Mouse (Mus musculus) CD8-positive naive resting alpha-beta T cell, adult 2 months (primary cell): Measurements from ENCODE around the gene Evi5l.
A peak's percentile ranks its signal among the peaks of the same experiment; 100 is the strongest.
"Not testable (repeated sequence)": the region's sequence is repeated elsewhere in the genome, so short reads cannot be mapped to it uniquely, and the experiment has no call there.

Experiments
- DNase-seq, 2 experiments: peaks; one replicate each; pipeline ENCODE4 v3.0.0; 2022; ENCODE audit warnings: low read depth in 2 of 2, low spot score in 2 of 2

Evi5l gene

GRCm38 (mm10) chr8:4238434-4239192 lies 72.2 kb downstream of the Evi5l start, which contains the start of the genes Map2k7 and Gm49320:
TSS of gene Map2k7 (plus strand) at chr8:4238740.
TSS of gene Gm49320 (plus strand) at chr8:4238865.
- peak; percentile 99 to 100 for DNase-seq

DNA sequence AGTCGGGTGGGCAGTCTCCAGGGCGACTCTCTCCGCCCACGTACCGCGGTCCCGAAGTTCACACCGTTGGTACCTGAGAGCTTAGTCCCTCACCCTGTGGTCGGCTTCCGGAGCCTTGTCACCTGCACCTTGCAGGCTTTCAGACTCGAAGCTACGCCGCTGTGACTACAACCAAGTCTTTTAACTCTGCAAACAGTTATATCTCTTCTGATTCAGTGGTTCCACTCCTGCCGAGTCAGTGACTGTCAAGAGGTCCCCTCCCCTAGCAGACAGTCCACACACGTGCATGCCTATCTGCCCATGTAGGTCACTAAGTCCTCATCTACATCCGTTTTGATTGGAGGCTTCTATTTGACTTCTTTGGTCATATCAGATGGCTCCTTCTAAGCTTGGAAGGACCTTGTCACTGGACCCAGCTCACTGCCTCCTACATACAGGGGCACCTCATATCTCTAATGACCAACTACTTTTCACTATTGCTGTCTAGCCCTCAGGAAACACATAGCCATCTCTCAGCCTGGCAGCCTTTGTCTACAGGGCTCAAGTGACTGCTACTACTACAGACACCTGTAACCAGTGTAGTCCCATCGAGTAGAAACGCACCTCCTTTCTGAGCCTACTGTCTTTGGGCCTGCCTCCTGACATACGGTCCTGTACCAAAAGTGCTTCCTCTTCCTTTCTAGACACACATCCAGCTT lies 73.0 kb downstream of the Evi5l start:
- DNase-seq = no peak

DNA sequence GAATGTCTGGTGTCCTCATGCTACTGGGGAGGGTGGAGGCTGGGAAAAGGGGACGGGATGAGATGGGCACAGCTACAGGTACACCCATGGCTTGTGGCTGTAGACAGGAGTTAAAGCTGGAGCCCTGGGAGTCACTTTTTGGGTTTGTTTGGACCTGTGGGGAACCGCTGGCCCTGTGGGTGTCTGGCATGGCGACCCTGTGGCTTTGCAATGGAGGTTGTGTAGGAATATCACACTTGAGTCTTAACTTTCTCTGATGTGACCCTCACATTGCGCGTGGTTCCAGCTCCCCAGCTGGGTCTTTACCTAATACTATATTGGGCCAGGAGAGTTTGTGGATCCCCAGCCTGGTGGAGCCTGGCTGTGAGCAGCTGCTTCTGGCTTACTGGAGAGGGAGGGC lies 78.7 kb downstream of the Evi5l start:
- DNase-seq = no peak

DNA sequence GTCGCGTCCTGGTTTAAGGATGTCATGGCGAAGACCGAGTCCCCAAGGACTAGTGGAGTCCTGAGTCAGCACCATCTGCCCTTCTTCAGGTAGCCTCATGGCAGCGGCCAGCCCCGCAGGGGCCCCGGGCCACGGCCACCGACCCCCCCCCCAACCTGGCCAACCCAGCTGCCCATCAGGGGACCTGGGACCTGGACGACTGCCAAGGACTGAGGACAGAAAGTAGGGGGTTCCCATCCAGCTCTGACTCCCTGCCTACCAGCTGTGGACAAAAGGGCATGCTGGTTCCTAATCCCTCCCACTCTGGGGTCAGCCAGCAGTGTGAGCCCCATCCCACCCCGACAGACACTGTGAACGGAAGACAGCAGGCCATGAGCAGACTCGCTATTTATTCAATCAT lies 79.4 kb downstream of the Evi5l start:
- no peak for DNase-seq

GRCm38 (mm10) chr8:4247241-4247640 lies 80.9 kb downstream of the Evi5l start:
- DNase-seq = no peak

DNA sequence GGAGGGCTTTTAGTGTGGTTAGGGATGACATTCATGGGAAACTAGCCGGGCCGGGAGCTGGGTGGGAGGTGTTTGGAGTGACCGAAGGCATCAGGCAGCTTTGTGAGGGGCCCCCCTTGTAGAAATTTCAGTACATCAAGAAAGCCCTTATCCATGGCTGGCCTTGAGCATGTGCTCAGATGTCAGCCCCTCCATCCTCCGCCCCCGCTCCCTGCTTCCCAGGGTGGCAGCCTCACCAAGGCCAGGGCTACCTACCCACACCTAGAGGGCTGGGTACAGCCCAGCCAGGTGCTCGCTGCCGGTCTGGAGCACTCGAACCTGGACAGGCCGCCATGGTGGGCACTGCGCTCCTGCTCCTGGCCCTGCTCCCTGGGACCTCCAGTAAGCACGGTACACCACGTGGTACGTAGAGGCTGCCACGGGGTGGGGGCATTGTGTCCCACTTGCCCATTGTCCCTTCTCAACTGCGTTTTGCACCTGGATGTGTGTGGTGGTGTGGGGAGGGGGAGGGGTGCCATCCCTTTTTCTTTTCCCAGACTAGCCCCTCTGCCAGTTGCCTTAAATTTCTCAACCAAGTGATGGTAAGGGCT lies 81.7 kb downstream of the Evi5l start, which contains the start of gene Tgfbr3l:
Tgfbr3l (plus strand) TSS at position 264 of the 590 bp plus-strand sequence.
- DNase-seq = no peak

DNA sequence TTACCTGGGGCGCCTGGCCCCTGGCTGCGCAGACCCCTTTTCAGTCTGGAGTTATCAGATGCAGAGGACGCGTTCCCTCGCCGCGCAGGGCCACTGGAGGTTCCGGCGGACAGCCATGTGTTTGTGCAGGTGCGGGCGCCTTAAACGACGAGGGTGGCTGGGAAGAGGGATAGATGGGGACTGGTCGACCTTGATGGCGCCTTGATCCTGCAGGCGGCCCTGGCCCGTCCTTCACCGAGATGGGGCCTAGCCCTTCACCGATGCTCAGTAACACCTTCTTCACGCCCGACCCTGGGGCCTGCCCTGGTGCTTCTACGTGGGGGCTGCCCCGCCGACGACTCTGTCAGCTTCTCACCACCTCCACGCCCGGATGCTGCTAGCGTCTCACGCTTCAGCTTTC lies 82.8 kb downstream of the Evi5l start:
- DNase-seq = no peak

DNA sequence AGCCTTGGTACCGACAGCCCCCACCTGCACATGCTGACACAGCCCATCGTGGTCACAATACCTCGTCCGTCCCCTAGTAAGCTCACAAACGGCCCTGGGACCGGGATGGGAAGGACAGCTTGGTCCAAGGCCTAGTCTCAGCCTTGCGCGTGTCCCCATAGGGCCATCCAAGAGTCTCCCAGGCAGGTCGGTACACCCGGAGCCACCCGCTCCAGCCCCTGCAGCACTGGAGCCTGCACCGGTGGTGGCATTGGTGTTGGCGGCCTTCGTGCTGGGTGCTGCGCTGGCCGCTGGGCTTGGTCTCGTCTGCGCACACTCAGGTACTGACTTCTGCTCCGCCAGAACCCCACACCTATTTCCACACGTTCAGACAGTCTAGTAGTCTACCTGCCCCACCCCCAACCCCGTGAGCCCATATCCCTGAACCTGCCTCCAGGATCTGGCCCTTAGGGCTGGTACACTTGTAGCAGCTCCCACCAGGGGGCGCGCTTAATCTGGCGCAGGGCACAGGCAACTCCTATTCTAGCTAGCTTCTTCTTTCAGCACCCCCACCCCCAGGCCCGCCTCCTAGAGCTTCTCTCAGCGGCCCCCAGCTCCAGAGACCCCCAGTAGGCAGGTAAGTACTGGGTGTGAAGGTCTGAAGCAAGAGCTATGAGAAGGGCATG lies 84.1 kb downstream of the Evi5l start:
- peak; percentile 82 to 84 for DNase-seq

- DNase-seq = no peak
These were observed 85.9 kb downstream of the Evi5l start for GRCm38 (mm10) chr8:4252116-4252760.

DNA sequence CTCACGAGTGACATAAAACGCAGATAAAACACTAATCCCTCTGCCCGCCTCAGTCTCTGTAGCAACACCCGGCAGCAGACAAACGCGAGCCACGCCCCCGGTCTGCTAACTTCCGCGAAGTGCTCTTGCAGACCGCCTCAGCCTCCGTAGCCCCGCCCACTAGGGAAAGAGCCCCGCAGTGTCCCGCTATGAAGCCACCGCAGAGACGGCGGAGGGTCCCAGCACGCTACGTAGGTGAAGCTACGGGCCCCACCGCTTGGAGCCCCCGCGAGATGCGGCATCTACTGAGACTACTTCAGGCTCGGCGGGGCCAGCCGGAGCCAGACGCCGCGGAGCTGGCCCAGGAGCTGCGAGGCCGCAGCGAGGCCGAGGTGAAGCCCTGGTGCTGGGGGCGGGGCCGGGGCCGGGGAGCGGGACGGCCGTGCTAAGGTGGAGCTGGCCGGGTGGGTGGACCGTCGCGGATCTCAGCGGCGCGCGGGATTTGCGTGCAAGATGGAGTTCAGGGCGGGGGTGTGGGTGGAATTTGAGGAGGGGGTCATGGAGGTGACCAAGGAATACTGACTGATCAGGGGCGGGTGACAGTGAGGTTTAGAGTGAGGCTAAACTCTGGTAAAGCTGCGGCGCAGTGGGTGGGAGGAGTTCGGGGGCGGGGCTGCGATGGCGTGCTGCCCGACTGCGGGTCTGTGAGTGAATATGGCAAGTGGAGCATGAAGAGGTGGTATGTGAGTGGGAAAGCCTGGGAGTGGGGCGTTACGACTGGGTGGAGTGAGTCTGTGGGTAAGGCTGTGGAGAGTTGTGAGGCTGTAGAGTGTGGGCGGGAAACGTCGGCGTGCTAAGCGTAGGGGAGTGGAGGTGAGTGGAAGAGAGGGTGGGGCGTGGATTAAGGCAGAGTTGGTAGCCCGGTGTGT lies 86.8 kb downstream of the Evi5l start, which contains the start of gene Snapc2:
Snapc2 (plus strand) TSS at position 147 of the 908 bp plus-strand sequence.
- DNase-seq = peak; percentile 86 to 92

GRCm38 (mm10) chr8:4254001-4254400 lies 87.6 kb downstream of the Evi5l start:
- no peak for DNase-seq

DNA sequence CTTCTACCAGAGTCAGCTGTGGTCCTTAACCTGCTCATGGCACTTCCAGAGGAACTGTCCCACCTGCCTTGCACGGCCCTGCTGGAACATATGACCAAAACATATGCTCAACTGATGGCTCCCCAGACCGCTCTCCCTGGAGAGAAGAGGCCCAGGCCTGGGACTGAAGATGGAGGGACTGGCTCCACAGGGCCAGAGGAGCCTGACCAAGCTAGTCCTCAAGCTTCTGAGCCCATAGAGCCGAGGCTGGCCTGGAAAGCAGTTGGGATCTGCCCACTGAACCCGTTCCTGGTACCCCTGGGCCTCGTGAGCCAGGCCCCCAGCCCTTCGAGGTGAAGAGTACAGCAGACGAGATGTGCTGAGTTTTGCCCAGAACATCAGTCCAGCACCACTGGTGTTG lies 89.1 kb downstream of the Evi5l start:
- not testable (repeated sequence) for DNase-seq

DNA sequence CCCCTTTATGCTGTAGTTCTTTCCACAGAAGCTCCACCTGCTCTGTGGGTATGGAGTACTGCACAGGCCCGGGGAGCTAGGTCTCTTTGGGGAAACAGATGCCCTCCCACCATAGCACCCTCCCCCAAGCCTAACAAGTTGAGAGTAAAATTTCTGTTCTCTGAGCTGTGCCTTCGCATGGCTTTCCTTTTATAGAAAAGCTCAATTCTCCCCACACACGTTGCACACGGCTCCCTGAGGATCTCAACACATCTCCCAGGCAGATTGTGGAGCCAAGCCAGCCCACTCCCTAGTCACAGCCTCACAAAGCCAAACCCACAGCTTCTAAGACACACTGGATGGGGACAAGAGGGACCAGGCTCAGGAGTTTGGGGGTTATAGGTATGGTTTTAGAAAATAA lies 90.5 kb downstream of the Evi5l start:
- no peak for DNase-seq

DNA sequence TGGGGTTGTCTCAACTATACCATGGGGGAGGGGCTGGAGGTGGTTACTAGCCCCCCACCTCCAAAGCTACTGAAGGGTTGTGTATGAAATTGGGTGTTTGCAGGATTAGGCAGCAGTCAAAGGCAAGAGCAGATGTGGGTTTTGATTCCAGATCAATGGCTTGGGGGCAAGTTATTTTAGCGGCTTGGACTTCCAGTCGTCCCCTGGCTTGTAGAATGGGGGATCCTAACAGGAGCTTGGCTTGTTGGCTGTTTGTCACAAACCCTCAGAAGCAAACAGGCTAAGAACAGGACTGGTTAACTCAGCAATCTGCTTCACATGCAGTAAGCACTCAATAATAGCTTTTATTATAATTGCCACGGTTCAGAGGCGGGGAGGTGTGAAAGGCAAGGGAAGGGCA lies 91.0 kb downstream of the Evi5l start:
- DNase-seq = no peak

- peak; percentile 77 to 82 for DNase-seq
These were observed 91.9 kb downstream of the Evi5l start for GRCm38 (mm10) chr8:4258233-4258632.

- peak in 1 of 2 experiments; percentile 28 for DNase-seq
These were observed 92.3 kb downstream of the Evi5l start for GRCm38 (mm10) chr8:4258678-4259077.

GRCm38 (mm10) chr8:4259125-4259804 lies 92.9 kb downstream of the Evi5l start, which contains the start of gene Ctxn1:
TSS of gene Ctxn1 (minus strand) at chr8:4259274.
- peak; percentile 84 to 90 for DNase-seq

DNA sequence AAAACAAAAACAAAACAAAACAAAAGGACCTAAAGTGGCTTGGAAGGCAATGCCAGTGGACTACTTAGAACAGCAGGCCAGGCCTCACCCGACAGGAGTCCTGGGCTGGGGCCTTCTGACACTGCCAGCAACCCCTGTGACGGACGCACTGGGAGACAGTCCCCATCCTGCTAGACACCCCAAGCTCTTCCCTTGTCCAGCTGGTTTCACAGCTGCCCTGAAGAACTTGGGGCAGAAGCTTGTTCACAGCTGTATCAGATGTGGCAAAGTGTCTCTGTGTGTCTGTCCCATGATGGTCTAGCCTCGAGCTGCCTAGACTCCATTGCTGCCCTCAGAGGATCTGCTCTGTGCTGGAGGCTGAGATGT lies 93.4 kb downstream of the Evi5l start:
- no peak for DNase-seq
